Mouse (Mus musculus) liver, embryonic 16.5 days (tissue): Measurements from ENCODE around the gene Ptprn2. TPM values are rescaled to one million over a fixed set of nuclear protein-coding genes. Genes with fewer than 3 reads are reported as not detected.

Experiments
- ATAC-seq: fragments of 200-750 bp; cut with Nextera tagmentation; 2 replicates; pipeline ENCODE4 v1.8.0; 2017; ENCODE audit warnings: low read depth, mild to moderate bottlenecking, moderate number of reproducible peaks, moderate library complexity
- H3K27ac ChIP-seq: fragments of 300-500 bp; sonication (generic); 2 replicates; pipeline ENCODE4 v1.5.1; 2014; ENCODE audit warnings: mild to moderate bottlenecking, low read length
- H3K27me3 ChIP-seq: fragments of 300-500 bp; sonication (generic); 2 replicates; pipeline ENCODE4 v1.6.1; 2014; ENCODE audit warnings: low read depth, low read length, mixed read lengths; ENCODE audit not compliant: control insufficient read depth, insufficient read depth
- H3K36me3 ChIP-seq: fragments of 300-500 bp; sonication (generic); 2 replicates; pipeline ENCODE4 v1.6.1; 2014; ENCODE audit warnings: mild to moderate bottlenecking; ENCODE audit not compliant: control insufficient read depth, insufficient read depth
- H3K4me1 ChIP-seq: fragments of 300-500 bp; sonication (generic); 2 replicates; pipeline ENCODE4 v1.6.1; 2014; ENCODE audit warnings: low read depth, low read length, mixed read lengths; ENCODE audit not compliant: control insufficient read depth
- H3K4me2 ChIP-seq: fragments of 300-500 bp; sonication (generic); 2 replicates; pipeline ENCODE4 v1.6.1; 2014; ENCODE audit warnings: low read depth, low read length, mixed read lengths
- H3K4me3 ChIP-seq: fragments of 300-500 bp; sonication (generic); 2 replicates; pipeline ENCODE4 v1.5.1; 2014; ENCODE audit warnings: low read depth, mild to moderate bottlenecking, low read length
- H3K9ac ChIP-seq: fragments of 300-500 bp; sonication (generic); 2 replicates; pipeline ENCODE4 v1.6.1; 2014; ENCODE audit warnings: low read depth, low read length
- H3K9me3 ChIP-seq: fragments of 300-500 bp; sonication (generic); replicated peaks from 2 replicates; pipeline ENCODE4 v1.6.1; 2016; ENCODE audit warnings: low read length; ENCODE audit not compliant: control insufficient read depth
- WGBS: fragments of 180-500 bp; shearing (Covaris S2); extraction: QIAGEN DNeasy Blood & Tissue Kit; methylation state at CpG from one replicate; pipeline ENCODE4 v1.1.7; 2014; ENCODE audit not compliant: insufficient replicate concordance; 5-methylcytosine and 5-hydroxymethylcytosine counted together
- polyA plus RNA-seq: library from polyadenylated mRNA; unstranded; fragments of >200 nt; fragmentation: Nextera tagmentation; extraction: Ambion mirVana; gene quantifications from 2 replicates; pipeline ENCODE4 v1.2.1, GENCODE M21; 2015

The Ptprn2 gene
- polyA plus RNA-seq, 1 experiment from 2014 or later: 0.07 TPM

DNA sequence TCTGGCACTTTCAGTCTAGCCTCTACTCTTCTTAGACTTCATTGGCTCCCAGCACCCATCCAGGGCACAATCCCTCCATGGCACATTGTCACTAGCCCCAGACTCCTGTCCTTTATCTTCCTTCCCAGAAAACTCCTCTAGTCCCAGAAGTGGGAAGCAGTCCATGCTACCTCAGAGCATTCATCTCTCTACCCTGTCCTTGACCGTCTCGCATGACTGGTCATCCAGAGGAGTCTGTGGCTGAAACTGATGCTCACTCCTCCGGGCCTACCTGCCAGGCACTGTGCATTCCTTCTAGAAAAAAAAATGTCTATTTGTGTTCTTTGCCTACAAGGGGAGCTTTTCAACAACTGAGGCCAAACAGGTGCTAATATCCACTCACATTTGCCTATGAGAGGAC lies 549.0 kb downstream of the Ptprn2 start:
- H3K36me3 ChIP-seq: no peaks in the 10 kb centered on the region
- no peaks in the 10 kb centered on the region for H3K9me3 ChIP-seq
- H3K4me2 ChIP-seq: no peak overlapping the region
- no peaks in the 10 kb centered on the region for H3K4me1 ChIP-seq
- no peak for ATAC-seq
- H3K4me3 ChIP-seq: no peak overlapping the region
- H3K27me3 ChIP-seq: no peaks in the 10 kb centered on the region
- 67% methylated on average over 3 of the region's 3 CpGs for WGBS
- H3K27ac ChIP-seq: no peak overlapping the region
- H3K9ac ChIP-seq: no peak overlapping the region

DNA sequence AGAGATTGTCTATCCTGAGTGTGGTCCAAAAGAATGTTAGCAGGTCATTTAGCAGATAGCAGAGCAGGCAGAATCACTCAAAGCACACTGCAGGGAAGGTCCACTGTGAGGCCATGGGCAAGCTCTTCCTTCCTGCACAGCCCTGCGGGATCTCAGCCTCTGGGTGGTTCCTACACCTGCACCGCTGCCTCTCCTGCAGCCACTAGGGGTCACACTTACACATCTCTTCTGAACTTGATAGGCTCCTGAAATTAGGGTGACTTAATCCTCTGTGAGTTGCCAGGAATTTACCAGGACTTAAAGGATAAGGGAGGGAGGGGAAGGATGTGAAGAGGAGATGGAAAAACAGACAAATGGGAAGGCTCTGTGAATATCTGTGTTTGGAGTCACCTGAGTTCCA lies 549.7 kb downstream of the Ptprn2 start:
- Histone ChIP-seq H3K9me3 (no peaks in the 10 kb centered on the region), H3K4me3 (no peak overlapping the region), H3K36me3 (no peaks in the 10 kb centered on the region), H3K27ac (no peak overlapping the region), H3K9ac (no peak overlapping the region), H3K27me3 (no peaks in the 10 kb centered on the region), H3K4me1 (no peaks in the 10 kb centered on the region), H3K4me2 (no peak overlapping the region)
- no peak for ATAC-seq
- WGBS: 0% methylated on average over 2 of the region's 2 CpGs

DNA sequence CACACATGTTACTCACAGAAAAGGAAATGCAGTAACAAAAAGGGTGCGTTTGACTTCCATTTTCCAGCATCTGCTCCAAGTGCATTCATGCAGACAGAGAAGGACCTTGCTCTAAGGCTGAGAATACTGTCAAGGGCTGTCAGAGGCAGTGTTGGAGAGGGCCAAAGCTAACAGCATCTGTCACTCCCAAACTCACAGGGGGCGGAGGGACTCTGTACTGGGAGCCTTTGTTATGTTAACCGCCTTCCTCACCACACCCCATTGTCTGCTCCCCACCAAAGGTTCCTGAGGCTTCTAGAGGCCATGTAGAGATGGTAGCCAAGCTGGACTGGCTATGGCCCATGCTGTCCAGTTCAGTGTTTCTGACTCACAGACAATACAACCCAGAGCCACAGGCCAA lies 553.9 kb downstream of the Ptprn2 start:
- H3K27me3 ChIP-seq: no peaks in the 10 kb centered on the region
- H3K36me3 ChIP-seq: no peaks in the 10 kb centered on the region
- H3K9ac ChIP-seq: no peak overlapping the region
- no peak overlapping the region for H3K27ac ChIP-seq
- H3K9me3 ChIP-seq: no peaks in the 10 kb centered on the region
- H3K4me3 ChIP-seq: no peak overlapping the region
- no peaks in the 10 kb centered on the region for H3K4me1 ChIP-seq
- ATAC-seq: no peak
- WGBS: 45% methylated on average over 3 of the region's 3 CpGs
- H3K4me2 ChIP-seq: no peak overlapping the region

DNA sequence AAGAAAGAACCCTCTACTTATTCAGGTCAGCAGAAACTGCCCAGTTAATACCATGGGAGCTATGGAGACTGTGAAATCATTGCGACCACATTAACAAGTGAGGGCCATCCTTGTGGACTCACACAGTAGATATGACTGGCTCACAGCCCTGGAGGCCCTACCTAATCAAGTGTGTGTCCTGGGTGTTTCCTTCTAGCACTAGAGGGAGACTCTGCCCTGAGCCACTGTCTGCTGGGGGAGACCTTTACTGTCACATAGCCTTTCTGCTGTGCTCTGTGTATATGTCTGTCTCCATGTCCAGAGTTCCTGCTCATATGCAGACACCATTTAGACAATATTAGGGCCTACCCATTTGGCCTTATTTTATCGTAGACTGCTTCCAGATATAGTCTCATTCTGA lies 555.9 kb downstream of the Ptprn2 start:
- H3K27me3 ChIP-seq: no peaks in the 10 kb centered on the region
- 54% methylated on average over 2 of the region's 2 CpGs for WGBS

DNA sequence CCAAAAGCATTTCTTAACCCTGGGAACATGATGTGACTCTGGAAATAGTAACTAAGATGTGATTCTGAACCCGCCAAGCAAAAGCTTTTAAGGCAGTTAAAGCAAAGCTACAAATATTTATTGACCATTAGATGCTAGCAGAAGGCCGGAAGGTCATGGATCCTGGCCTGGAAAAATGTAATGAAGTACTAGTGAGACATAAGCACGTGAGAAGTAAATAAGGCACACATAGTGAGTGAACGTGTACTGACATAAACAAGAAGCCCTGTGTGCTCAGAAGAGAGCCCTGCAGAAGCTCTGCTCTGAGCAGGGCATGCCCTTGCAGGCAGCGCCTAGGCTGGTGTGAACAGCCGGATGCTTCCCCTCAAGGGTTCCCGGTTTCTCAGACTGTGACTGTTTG lies 557.2 kb downstream of the Ptprn2 start:
- Histone ChIP-seq H3K9ac (no peak overlapping the region), H3K36me3 (no peaks in the 10 kb centered on the region), H3K9me3 (no peaks in the 10 kb centered on the region), H3K4me2 (no peak overlapping the region), H3K27me3 (no peaks in the 10 kb centered on the region), H3K4me3 (no peak overlapping the region), H3K27ac (no peak overlapping the region), H3K4me1 (no peaks in the 10 kb centered on the region)
- 58% methylated on average over 7 of the region's 7 CpGs for WGBS
- ATAC-seq: no peak

More for the DNA sequence above, 555.9 kb downstream of the Ptprn2 start:
- no peaks in the 10 kb centered on the region for H3K36me3 ChIP-seq
- H3K27ac ChIP-seq: no peak overlapping the region
- no peaks in the 10 kb centered on the region for H3K4me1 ChIP-seq
- H3K9me3 ChIP-seq: no peaks in the 10 kb centered on the region
- no peak overlapping the region for H3K9ac ChIP-seq
- no peak overlapping the region for H3K4me3 ChIP-seq
- H3K4me2 ChIP-seq: no peak overlapping the region
- ATAC-seq: no peak

DNA sequence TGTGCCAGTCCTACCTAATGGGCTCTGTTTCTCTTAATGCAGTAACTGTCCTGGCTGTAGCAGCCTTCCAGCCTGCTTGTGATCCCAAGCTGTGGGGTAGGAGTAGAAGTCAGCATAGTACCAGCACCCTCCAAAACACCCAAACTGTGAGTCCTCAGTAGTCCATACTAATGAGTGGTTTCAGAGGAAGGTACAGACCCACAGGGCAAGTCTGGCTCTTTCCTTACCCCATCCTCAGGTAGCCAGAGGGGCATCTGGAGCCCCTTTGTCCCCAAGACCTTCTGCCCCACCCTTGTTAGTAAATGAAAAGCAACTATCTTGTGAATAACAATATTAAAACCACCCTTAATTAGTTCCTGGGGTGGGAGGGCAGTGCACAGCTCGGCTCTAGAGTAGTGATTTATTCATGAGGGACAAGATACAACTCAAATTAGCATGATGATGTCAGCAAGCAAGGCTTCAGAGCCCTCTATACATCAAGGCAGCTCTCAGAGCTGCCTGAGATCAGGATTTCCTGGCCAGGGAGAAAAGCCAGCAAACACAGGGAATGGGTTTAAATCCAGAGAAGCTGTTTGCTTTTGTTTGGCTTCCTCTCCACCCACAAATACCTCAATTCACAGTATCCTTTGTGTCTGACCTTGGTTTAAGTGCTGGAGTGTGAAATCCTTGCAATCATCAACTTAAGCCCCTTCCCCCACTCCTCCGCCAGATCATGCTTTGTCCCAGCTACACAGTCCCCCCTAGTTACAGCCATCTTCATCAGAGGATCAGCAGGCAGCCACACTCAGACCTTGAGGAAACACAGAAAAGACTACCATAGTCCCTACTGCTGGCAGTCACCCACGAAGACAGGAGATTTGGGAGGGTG lies 562.1 kb downstream of the Ptprn2 start:
- H3K27me3 ChIP-seq: no peaks in the 10 kb centered on the region
- H3K27ac ChIP-seq: no peak overlapping the region
- H3K36me3 ChIP-seq: no peaks in the 10 kb centered on the region
- H3K9me3 ChIP-seq: no peaks in the 10 kb centered on the region
- H3K9ac ChIP-seq: no peak overlapping the region
- no peak overlapping the region for H3K4me2 ChIP-seq
- WGBS: 16% methylated on average over 3 of the region's 3 CpGs
- no peaks in the 10 kb centered on the region for H3K4me1 ChIP-seq
- ATAC-seq: no peak
- no peak overlapping the region for H3K4me3 ChIP-seq

DNA sequence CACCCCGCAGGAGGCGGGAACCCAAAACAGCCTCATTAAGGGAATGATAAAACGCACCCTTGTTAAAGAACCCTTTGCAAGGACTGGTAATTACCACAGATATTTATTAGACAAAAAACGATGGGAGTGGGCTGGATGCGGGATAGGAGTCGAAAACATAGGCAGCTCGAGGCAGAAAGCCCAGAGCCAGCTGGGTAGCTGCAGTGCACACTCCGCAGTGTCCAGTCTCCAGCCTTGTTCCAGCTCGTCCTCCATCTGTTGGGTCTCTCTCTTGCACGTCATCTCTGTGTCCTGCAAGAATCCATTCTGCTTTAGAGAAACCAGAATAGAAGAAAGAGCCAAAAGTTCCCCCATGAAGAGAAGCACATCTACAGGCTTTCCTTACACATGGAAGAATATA lies 564.3 kb downstream of the Ptprn2 start:
- H3K36me3 ChIP-seq: no peaks in the 10 kb centered on the region
- ATAC-seq: no peak
- H3K4me3 ChIP-seq: no peak overlapping the region
- no peak overlapping the region for H3K4me2 ChIP-seq
- no peak overlapping the region for H3K27ac ChIP-seq
- no peaks in the 10 kb centered on the region for H3K4me1 ChIP-seq
- WGBS: 68% methylated on average over 10 of the region's 10 CpGs
- H3K27me3 ChIP-seq: no peaks in the 10 kb centered on the region
- H3K9me3 ChIP-seq: no peaks in the 10 kb centered on the region
- H3K9ac ChIP-seq: no peak overlapping the region

DNA sequence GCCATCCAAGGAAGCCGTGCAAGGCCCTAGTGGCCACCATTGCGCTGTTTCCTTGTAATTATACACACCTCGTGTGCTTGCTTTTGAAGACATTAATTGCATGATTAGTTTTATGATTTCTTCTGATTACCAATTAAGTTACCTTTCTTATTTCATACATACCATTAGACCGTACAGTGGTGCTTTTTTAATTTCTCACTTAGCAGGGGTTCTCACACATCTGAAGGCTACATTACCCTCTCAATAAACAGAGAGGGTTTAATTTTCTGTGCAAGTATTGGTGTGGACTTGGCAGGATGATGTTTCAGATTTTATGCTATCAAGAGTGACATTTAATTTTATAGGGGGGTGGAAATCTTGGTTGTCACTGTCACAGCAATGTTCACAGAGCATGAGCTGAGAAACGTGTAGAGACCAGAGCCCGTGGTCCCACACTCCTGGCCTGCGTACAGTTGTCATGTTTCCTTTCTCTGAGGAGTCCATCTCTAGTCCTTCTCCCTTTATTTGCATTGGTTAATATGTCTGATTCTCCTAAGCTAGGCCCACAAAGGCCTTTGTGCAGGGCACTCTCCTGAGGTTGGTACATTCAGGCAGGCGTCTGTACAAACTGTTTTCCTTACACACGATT lies 567.8 kb downstream of the Ptprn2 start:
- H3K4me3 ChIP-seq: no peak overlapping the region
- no peaks in the 10 kb centered on the region for H3K4me1 ChIP-seq
- no peak overlapping the region for H3K4me2 ChIP-seq
- no peaks in the 10 kb centered on the region for H3K9me3 ChIP-seq
- H3K36me3 ChIP-seq: no peaks in the 10 kb centered on the region
- no peak overlapping the region for H3K27ac ChIP-seq
- H3K9ac ChIP-seq: no peak overlapping the region
- H3K27me3 ChIP-seq: no peaks in the 10 kb centered on the region
- ATAC-seq: no peak
- 64% methylated on average over 9 of the region's 9 CpGs for WGBS
